Mouse (Mus musculus) limb, embryonic 11.5 days (tissue): Measurements from ENCODE around the gene Pea15a. TPM values are rescaled to one million over a fixed set of nuclear protein-coding genes. Genes with fewer than 3 reads are reported as not detected.
"Not testable (repeated sequence)": the region's sequence is repeated elsewhere in the genome, so short reads cannot be mapped to it uniquely, and the experiment has no call there.

Source experiments
- ATAC-seq: fragments of 200-750 bp; cut with Nextera tagmentation; 2 replicates; pipeline ENCODE4 v1.8.0; 2017; ENCODE audit warnings: low read depth; ENCODE audit not compliant: insufficient number of reproducible peaks, low FRiP score, low TSS enrichment
- DNase-seq: peaks from one replicate; pipeline ENCODE4 v3.0.0-alpha.2; 2015; ENCODE audit warnings: low spot score
- H3K27ac ChIP-seq: fragments of 300-500 bp; sonication (generic); replicated peaks from 2 replicates; pipeline ENCODE4 v1.5.1; 2014; ENCODE audit warnings: low read depth, mild to moderate bottlenecking, low read length
- H3K27me3 ChIP-seq: fragments of 300-500 bp; sonication (generic); 2 replicates; pipeline ENCODE4 v1.6.1; 2014; ENCODE audit warnings: mild to moderate bottlenecking, low read length, mixed read lengths; ENCODE audit not compliant: control insufficient read depth, insufficient read depth
- H3K36me3 ChIP-seq: fragments of 300-500 bp; sonication (generic); 2 replicates; pipeline ENCODE4 v1.6.1; 2014; ENCODE audit warnings: mild to moderate bottlenecking, low read length, moderate library complexity, mixed read lengths; ENCODE audit not compliant: control insufficient read depth, insufficient read depth
- H3K4me1 ChIP-seq: fragments of 300-500 bp; sonication (generic); 2 replicates; pipeline ENCODE4 v1.6.1; 2014; ENCODE audit warnings: low read length, mixed read lengths; ENCODE audit not compliant: control insufficient read depth, insufficient read depth
- H3K4me2 ChIP-seq: fragments of 300-500 bp; sonication (generic); 2 replicates; pipeline ENCODE4 v1.6.1; 2014; ENCODE audit warnings: low read depth, mild to moderate bottlenecking, moderate library complexity; ENCODE audit not compliant: severe bottlenecking
- H3K4me3 ChIP-seq: fragments of 300-500 bp; sonication (generic); 2 replicates; pipeline ENCODE4 v1.5.1; 2014; ENCODE audit warnings: low read depth, low read length
- H3K9ac ChIP-seq: fragments of 300-500 bp; sonication (generic); 2 replicates; pipeline ENCODE4 v1.6.1; 2014; ENCODE audit warnings: mild to moderate bottlenecking, low read length
- H3K9me3 ChIP-seq: fragments of 300-500 bp; sonication (generic); 2 replicates; pipeline ENCODE4 v1.6.1; 2016; ENCODE audit warnings: low read length; ENCODE audit not compliant: control insufficient read depth
- WGBS: fragments of 180-500 bp; shearing (Covaris S2); extraction: QIAGEN DNeasy Blood & Tissue Kit; methylation state at CpG from one replicate; pipeline ENCODE4 v1.1.7; 2014; 5-methylcytosine and 5-hydroxymethylcytosine counted together
- polyA plus RNA-seq: library from polyadenylated mRNA; unstranded; fragments of >200 nt; fragmentation: Nextera tagmentation; extraction: Ambion mirVana; gene quantifications from 2 replicates; pipeline ENCODE4 v1.2.1, GENCODE M21; 2014

The Pea15a gene
- polyA plus RNA-seq, result 81.9 and 82.3 TPM in 2 replicates

- Histone ChIP-seq H3K27me3 (no peaks in the 10 kb centered on the region), H3K4me1 (peaks cover 42% of the 10 kb centered on the region), H3K4me2 (peak within 1 kb of the TSS; percentile 68), H3K27ac (peak within 1 kb of the TSS; percentile 43; the same call in 1 of the 2 replicates), H3K9ac (peak within 1 kb of the TSS; percentile 79), H3K9me3 (no peaks in the 10 kb centered on the region), H3K36me3 (no peaks in the 10 kb centered on the region), H3K4me3 (peak within 1 kb of the TSS; percentile 54)
- ATAC-seq (peak; percentile 65), DNase-seq (peak; percentile 84)
- WGBS, result 0% methylated on average over 37 of the region's 40 CpGs
Measured at GRCm38 (mm10) chr1:172206141-172206917, at the start of gene Pea15a. TSS of gene Pea15a (minus strand) at chr1:172206804.

DNA sequence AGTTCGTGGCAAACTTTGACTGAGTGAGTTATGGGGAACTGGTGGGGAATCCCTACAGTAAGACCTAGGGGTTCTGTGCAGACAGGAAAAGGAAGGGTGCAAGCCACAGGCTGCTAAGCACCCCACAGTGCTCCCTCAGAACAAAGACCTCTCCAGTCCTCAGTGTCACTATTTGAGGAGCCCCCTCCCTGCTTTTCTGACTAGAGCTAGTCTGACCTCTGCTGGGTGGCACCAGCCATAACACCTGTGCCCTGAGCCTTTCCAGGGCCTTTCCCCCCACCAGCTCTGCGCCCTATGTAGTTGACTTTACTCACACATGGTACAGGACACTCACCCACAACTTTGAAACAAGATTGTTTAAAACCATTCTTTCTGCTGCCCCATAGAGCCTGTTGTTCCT, 41.1 kb upstream of the Pea15a start:
- no peak overlapping the region for H3K4me2 ChIP-seq
- peaks cover 12% of the 10 kb centered on the region; the same call in 1 of the 2 replicates for H3K27me3 ChIP-seq
- H3K9ac ChIP-seq, result no peak overlapping the region
- no peak overlapping the region for H3K27ac ChIP-seq
- 59% methylated on average over 2 of the region's 2 CpGs for WGBS
- no peaks in the 10 kb centered on the region for H3K4me1 ChIP-seq
- H3K4me3 ChIP-seq, result no peak overlapping the region
- H3K36me3 ChIP-seq, result no peaks in the 10 kb centered on the region
- H3K9me3 ChIP-seq, result no peaks in the 10 kb centered on the region
- peak; percentile 70; the same call in 1 of the 2 replicates for ATAC-seq
- DNase-seq, result peak; percentile 64

DNA sequence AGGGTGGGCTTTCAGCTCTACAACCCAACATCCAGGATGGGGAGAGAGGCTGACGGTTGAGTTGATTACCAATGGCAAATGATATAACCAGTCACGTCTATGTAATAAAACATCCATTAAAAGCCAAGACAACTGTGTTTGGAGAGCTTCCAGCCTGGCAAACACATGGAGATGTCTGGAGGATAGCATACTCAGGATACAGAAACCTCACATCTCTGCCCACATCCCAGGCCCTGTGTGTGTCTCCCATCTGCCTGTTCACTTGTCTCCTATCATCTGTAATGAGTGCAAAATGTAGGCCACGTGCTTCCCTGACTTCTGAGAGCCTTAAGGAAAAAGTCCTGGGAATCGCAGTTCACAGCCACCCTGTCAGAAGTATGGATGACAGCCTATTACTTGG, 40.6 kb upstream of the Pea15a start:
- ATAC-seq, result no peak
- H3K9ac ChIP-seq, result no peak overlapping the region
- H3K36me3 ChIP-seq, result no peaks in the 10 kb centered on the region
- no peaks in the 10 kb centered on the region for H3K4me1 ChIP-seq
- H3K4me3 ChIP-seq, result no peak overlapping the region
- H3K27ac ChIP-seq, result no peak overlapping the region
- H3K27me3 ChIP-seq, result peaks cover 12% of the 10 kb centered on the region; the same call in 1 of the 2 replicates
- WGBS, result 74% methylated on average over 4 of the region's 4 CpGs
- no peak overlapping the region for H3K4me2 ChIP-seq
- no peaks in the 10 kb centered on the region for H3K9me3 ChIP-seq
- no peak for DNase-seq

DNA sequence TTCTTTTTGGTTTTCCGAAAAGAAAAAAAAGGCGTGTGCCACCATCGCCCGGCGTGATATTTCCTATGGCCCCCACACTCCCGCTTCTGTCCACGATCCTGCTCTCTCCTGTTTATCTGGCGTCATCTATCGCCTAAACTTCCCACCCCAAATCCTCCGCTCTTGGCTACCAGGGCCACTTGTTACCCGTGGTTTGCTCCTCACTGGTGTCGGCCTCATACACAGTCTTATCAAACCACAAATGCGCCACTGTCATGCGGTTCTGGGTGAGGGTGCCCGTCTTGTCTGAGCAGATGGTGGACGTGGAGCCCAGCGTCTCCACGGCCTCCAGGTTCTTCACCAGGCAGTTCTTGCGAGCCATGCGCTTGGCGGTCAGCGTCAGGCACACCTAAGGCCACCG, 38.0 kb upstream of the Pea15a start:
- H3K9me3 ChIP-seq, H3K27ac ChIP-seq, DNase-seq, H3K4me2 ChIP-seq, H3K4me1 ChIP-seq, ATAC-seq, H3K36me3 ChIP-seq, H3K4me3 ChIP-seq, H3K9ac ChIP-seq: not testable (repeated sequence)
- WGBS, result 36% methylated on average over 23 of the region's 23 CpGs
- H3K27me3 ChIP-seq, result peaks cover 12% of the 10 kb centered on the region; the same call in 1 of the 2 replicates

GRCm38 (mm10) chr1:172243547-172244205, 37.1 kb upstream of the Pea15a start:
- DNase-seq (peak; percentile 32), ATAC-seq (no peak)
- 25% methylated on average over 16 of the region's 16 CpGs for WGBS
- no peak overlapping the region for H3K4me3 ChIP-seq
- no peaks in the 10 kb centered on the region for H3K36me3 ChIP-seq
- H3K4me2 ChIP-seq, result no peak overlapping the region
- no peak overlapping the region for H3K9ac ChIP-seq
- peaks cover 12% of the 10 kb centered on the region; the same call in 1 of the 2 replicates for H3K27me3 ChIP-seq
- no peaks in the 10 kb centered on the region for H3K9me3 ChIP-seq
- H3K4me1 ChIP-seq, result no peaks in the 10 kb centered on the region
- H3K27ac ChIP-seq, result no peak overlapping the region

- ATAC-seq, result no peak
- Histone ChIP-seq H3K27ac (no peak overlapping the region), H3K4me2 (no peak overlapping the region), H3K36me3 (no peaks in the 10 kb centered on the region), H3K27me3 (peaks cover 12% of the 10 kb centered on the region; the same call in 1 of the 2 replicates), H3K9ac (no peak overlapping the region), H3K9me3 (no peaks in the 10 kb centered on the region), H3K4me1 (no peaks in the 10 kb centered on the region), H3K4me3 (no peak overlapping the region)
- 67% methylated on average over 2 of the region's 2 CpGs for WGBS
- no peak for DNase-seq
Measured at GRCm38 (mm10) chr1:172242401-172242800, 35.8 kb upstream of the Pea15a start.

DNA sequence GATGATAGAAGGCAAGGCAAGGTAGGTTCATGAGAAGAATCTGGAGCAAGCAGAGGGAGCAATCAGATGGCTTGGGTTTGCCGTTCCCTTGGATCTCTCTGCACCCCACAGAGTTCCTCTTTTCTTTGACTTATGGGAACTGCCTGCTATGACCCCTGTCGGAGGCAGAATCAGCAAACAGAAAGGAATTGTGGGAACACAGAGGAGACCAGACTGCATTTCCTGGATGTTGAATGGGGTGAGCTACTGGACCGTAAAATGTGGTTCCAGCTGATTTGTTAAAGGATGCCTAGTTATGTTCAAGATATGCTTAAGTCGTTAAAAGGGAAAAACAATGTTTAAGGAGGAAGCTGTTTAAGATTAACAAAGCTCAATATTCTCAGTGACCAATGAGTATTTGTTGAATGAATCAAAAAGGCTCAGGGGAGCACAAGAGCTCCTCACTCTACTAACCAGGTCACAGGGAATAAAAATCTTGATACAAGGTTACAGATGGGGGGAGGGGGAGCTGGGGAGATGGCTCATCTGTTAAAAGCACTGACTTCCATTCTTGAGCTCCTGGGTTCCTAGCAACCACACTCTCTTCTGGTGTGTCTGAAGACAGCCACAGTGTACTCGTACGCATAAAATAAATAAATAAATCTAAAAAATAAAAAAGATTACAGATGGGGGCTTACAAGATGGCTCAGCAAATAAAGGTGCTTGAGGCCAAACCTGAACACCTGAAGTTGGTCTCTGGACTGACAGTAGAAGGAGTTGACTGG, 34.5 kb upstream of the Pea15a start:
- no peaks in the 10 kb centered on the region for H3K4me1 ChIP-seq
- WGBS, result 72% methylated on average over 6 of the region's 6 CpGs
- ATAC-seq, result no peak
- H3K4me3 ChIP-seq, result no peak overlapping the region
- H3K27me3 ChIP-seq, result peaks cover 11% of the 10 kb centered on the region; the same call in 1 of the 2 replicates
- H3K9me3 ChIP-seq, result no peaks in the 10 kb centered on the region
- H3K36me3 ChIP-seq, result no peaks in the 10 kb centered on the region
- no peak overlapping the region for H3K9ac ChIP-seq
- H3K27ac ChIP-seq, result no peak overlapping the region
- no peak overlapping the region for H3K4me2 ChIP-seq
- no peak for DNase-seq

GRCm38 (mm10) chr1:172229215-172229614, 22.6 kb upstream of the Pea15a start:
- H3K36me3 ChIP-seq, result no peaks in the 10 kb centered on the region
- DNase-seq (no peak), ATAC-seq (no peak)
- no peak overlapping the region for H3K9ac ChIP-seq
- no peak overlapping the region for H3K4me2 ChIP-seq
- 74% methylated on average over 1 of the region's 1 CpGs for WGBS
- no peaks in the 10 kb centered on the region for H3K4me1 ChIP-seq
- H3K27me3 ChIP-seq, result no peaks in the 10 kb centered on the region
- H3K9me3 ChIP-seq, result no peaks in the 10 kb centered on the region
- no peak overlapping the region for H3K4me3 ChIP-seq
- H3K27ac ChIP-seq, result no peak overlapping the region
